Mouse (Mus musculus) megakaryocyte-erythroid progenitor cell, adult 5 weeks (primary cell): Measurements from ENCODE around the gene H2-Q1. TPM values are rescaled to one million over a fixed set of nuclear protein-coding genes. Genes with fewer than 3 reads are reported as not detected.

Source experiments
- polyA plus RNA-seq: library from polyadenylated mRNA; stranded (reverse); fragments of >175 nt; gene quantifications from 2 replicates; pipeline ENCODE4 v1.2.3, GENCODE M21; 2012

H2-Q1 gene
- polyA plus RNA-seq, result not detected in 2 replicates

GRCm38 (mm10) chr17:35320327-35321081 is at the start of gene H2-Q1:
Gene H2-Q1, plus strand, starts transcription at chr17:35320405.

DNA sequence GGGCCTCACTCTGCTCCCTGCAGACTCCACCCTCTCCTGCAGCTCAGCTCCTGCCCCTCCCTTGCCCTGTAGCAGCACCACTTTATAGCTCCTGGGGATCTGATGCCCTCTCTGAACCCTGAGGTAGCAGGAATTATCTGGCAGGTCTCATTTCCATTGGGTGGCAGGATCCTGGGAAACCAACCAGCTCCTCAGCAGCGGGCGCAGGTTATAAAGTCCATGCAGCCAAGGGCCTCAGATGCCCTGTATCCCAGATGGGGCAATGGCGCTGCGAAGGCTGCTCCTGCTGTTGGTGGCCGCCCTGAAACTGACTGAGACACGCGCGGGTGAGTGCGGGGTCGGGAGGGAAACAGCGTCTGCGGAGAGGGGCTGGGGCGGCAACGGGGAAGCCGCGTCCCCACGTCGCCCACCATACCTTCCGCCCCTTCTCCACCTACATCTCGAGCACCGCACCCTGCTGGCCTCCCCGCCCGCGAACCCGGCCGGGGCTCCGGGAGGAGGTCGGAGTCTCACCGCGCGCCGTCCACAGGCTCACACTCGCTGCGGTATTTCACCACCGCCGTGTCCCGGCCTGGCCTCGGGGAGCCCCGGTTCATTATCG is 22.0 kb downstream of the H2-Q1 start, which contains the start of gene H2-Q2:
H2-Q2 (plus strand) TSS at position 172 of the 601 bp plus-strand sequence.

Other genes with a start within 250 kb of the H2-Q1 start
- gene Ly6g6e, start 243.5 kb upstream of the H2-Q1 start, polyA plus RNA-seq, result not detected in 2 replicates
- 0.26 TPM in 1 of 2 replicates, not detected in the other for gene Ly6g6d, start 242.3 kb upstream of the H2-Q1 start, polyA plus RNA-seq
- gene Ly6g6f, start 234.8 kb upstream of the H2-Q1 start, polyA plus RNA-seq, result 0.06 and 0.28 TPM in 2 replicates
- gene Abhd16a, start 231.1 kb upstream of the H2-Q1 start, polyA plus RNA-seq, result 118 and 123 TPM in 2 replicates
- not detected in 2 replicates for gene Ly6g5c, start 212.1 kb upstream of the H2-Q1 start, polyA plus RNA-seq
- 0.45 and 0.69 TPM in 2 replicates for gene Ly6g5b, start 205.0 kb upstream of the H2-Q1 start, polyA plus RNA-seq
- gene Gpank1, start 198.9 kb upstream of the H2-Q1 start, polyA plus RNA-seq, result 73.8 and 84.9 TPM in 2 replicates
- 77.7 and 78.6 TPM in 2 replicates for gene Csnk2b, start 198.4 kb upstream of the H2-Q1 start, polyA plus RNA-seq
- 4.1 and 4.4 TPM in 2 replicates for gene D17H6S53E, start 194.0 kb upstream of the H2-Q1 start, polyA plus RNA-seq
- gene Apom, start 188.4 kb upstream of the H2-Q1 start, polyA plus RNA-seq, result 0.37 and 0.84 TPM in 2 replicates
- gene Bag6, start 185.2 kb upstream of the H2-Q1 start, polyA plus RNA-seq, result 683 and 812 TPM in 2 replicates
- 1,479 and 1,500 TPM in 2 replicates for gene Prrc2a, start 155.5 kb upstream of the H2-Q1 start, polyA plus RNA-seq
- gene Aif1, start 144.3 kb upstream of the H2-Q1 start, polyA plus RNA-seq, result 3.5 and 4.0 TPM in 2 replicates
- 3.8 and 6.6 TPM in 2 replicates for gene Lst1, start 132.0 kb upstream of the H2-Q1 start, polyA plus RNA-seq
- 14.0 and 15.6 TPM in 2 replicates for gene Ltb, start 126.0 kb upstream of the H2-Q1 start, polyA plus RNA-seq
- gene Tnf, start 118.4 kb upstream of the H2-Q1 start, polyA plus RNA-seq, result 12.8 and 21.1 TPM in 2 replicates
- 0.10 and 0.22 TPM in 2 replicates for gene Lta, start 115.1 kb upstream of the H2-Q1 start, polyA plus RNA-seq
- not detected in 2 replicates for gene Gm16181, start 99.6 kb upstream of the H2-Q1 start, polyA plus RNA-seq
- 5.5 and 9.2 TPM in 2 replicates for gene Atp6v1g2, start 86.7 kb upstream of the H2-Q1 start, polyA plus RNA-seq
- 42.2 and 43.8 TPM in 2 replicates for gene Nfkbil1, start 84.6 kb upstream of the H2-Q1 start, polyA plus RNA-seq
- gene Ddx39b, start 78.7 kb upstream of the H2-Q1 start, polyA plus RNA-seq, result 404 and 440 TPM in 2 replicates
- gene H2-D1, start 57.7 kb upstream of the H2-Q1 start, polyA plus RNA-seq, result 854 and 953 TPM in 2 replicates
- gene H2-Q2, start 21.8 kb downstream of the H2-Q1 start, polyA plus RNA-seq, result not detected in 2 replicates
- 178 and 252 TPM in 2 replicates for gene H2-Q4, start 59.2 kb downstream of the H2-Q1 start, polyA plus RNA-seq
- gene H2-Q6, start 104.4 kb downstream of the H2-Q1 start, polyA plus RNA-seq, result 207 and 337 TPM in 2 replicates
- gene H2-Q7, start 118.8 kb downstream of the H2-Q1 start, polyA plus RNA-seq, result 180 and 308 TPM in 2 replicates
- gene H2-Q10, start 149.7 kb downstream of the H2-Q1 start, polyA plus RNA-seq, result 2.5 and 3.2 TPM in 2 replicates
- gene Pou5f1, start 185.6 kb downstream of the H2-Q1 start, polyA plus RNA-seq, result not detected in 2 replicates
- 38.9 and 42.3 TPM in 2 replicates for gene Tcf19, start 196.4 kb downstream of the H2-Q1 start, polyA plus RNA-seq
- gene Cchcr1, start 196.7 kb downstream of the H2-Q1 start, polyA plus RNA-seq, result 14.8 and 25.7 TPM in 2 replicates
- gene Psors1c2, start 212.8 kb downstream of the H2-Q1 start, polyA plus RNA-seq, result 0.57 and 0.73 TPM in 2 replicates
- not detected in 2 replicates for gene Cdsn, start 231.7 kb downstream of the H2-Q1 start, polyA plus RNA-seq
- gene 2300002M23Rik, start 247.0 kb downstream of the H2-Q1 start, polyA plus RNA-seq, result not detected in 2 replicates